Mouse (Mus musculus) frontal cortex, postnatal 36 days (tissue): Measurements from ENCODE around the gene Wnt9a.
A peak's percentile ranks its signal among the peaks of the same experiment; 100 is the strongest.
"Not testable (repeated sequence)": the region's sequence is repeated elsewhere in the genome, so short reads cannot be mapped to it uniquely, and the experiment has no call there.

Experiments
- DNase-seq, 2 experiments: peaks; one replicate each; pipeline ENCODE4 v3.0.0; 2022; ENCODE audit warnings: low spot score in 2 of 2

Gene Wnt9a

GRCm38 (mm10) chr11:59306461-59307421 lies at the start of gene Wnt9a:
Gene Wnt9a, plus strand, starts transcription at chr11:59306928.
- no peak for DNase-seq

GRCm38 (mm10) chr11:59259647-59260046 lies 47.1 kb upstream of the Wnt9a start:
- DNase-seq: no peak

GRCm38 (mm10) chr11:59260706-59261493 lies 45.8 kb upstream of the Wnt9a start:
- no peak for DNase-seq

- DNase-seq: no peak
Observed at GRCm38 (mm10) chr11:59262308-59262707, 44.4 kb upstream of the Wnt9a start.

GRCm38 (mm10) chr11:59263870-59264563 lies 42.7 kb upstream of the Wnt9a start:
- DNase-seq: peak in 1 of 2 experiments; percentile 10

- no peak for DNase-seq
Observed at GRCm38 (mm10) chr11:59264593-59264992, 42.1 kb upstream of the Wnt9a start.

GRCm38 (mm10) chr11:59265154-59265813 lies 41.4 kb upstream of the Wnt9a start:
- no peak for DNase-seq

- DNase-seq: no peak
Observed at GRCm38 (mm10) chr11:59266727-59267126, 40.0 kb upstream of the Wnt9a start.

- DNase-seq: no peak
Observed at GRCm38 (mm10) chr11:59274184-59274583, 32.5 kb upstream of the Wnt9a start.

- DNase-seq: no peak
Observed at GRCm38 (mm10) chr11:59276877-59277276, 29.9 kb upstream of the Wnt9a start.

GRCm38 (mm10) chr11:59278047-59278446 lies 28.7 kb upstream of the Wnt9a start:
- no peak for DNase-seq

GRCm38 (mm10) chr11:59282111-59282510 lies 24.6 kb upstream of the Wnt9a start:
- no peak for DNase-seq

GRCm38 (mm10) chr11:59282933-59283332 lies 23.8 kb upstream of the Wnt9a start:
- no peak for DNase-seq

- DNase-seq: no peak
Observed at GRCm38 (mm10) chr11:59284146-59284545, 22.6 kb upstream of the Wnt9a start.

- no peak for DNase-seq
Observed at GRCm38 (mm10) chr11:59289706-59290105, 17.0 kb upstream of the Wnt9a start.

- no peak for DNase-seq
Observed at GRCm38 (mm10) chr11:59290702-59291303, 15.9 kb upstream of the Wnt9a start, which contains the start of gene Wnt3a. Gene Wnt3a, minus strand, starts transcription at chr11:59290752.

GRCm38 (mm10) chr11:59293616-59294015 lies 13.1 kb upstream of the Wnt9a start:
- no peak for DNase-seq

- DNase-seq: peak; percentile 51 to 82
Observed at GRCm38 (mm10) chr11:59297941-59298340, 8.8 kb upstream of the Wnt9a start.

GRCm38 (mm10) chr11:59300185-59300584 lies 6.5 kb upstream of the Wnt9a start:
- DNase-seq: no peak

GRCm38 (mm10) chr11:59301053-59301452 lies 5.7 kb upstream of the Wnt9a start:
- not testable (repeated sequence) for DNase-seq
